Mouse (Mus musculus): ENCODE results near the gene Slc17a9.
A peak's percentile ranks its signal among the peaks of the same experiment; 100 is the strongest.
"Not testable (repeated sequence)": the region's sequence is repeated elsewhere in the genome, so short reads cannot be mapped to it uniquely, and the experiment has no call there.

The Slc17a9 gene

DNA sequence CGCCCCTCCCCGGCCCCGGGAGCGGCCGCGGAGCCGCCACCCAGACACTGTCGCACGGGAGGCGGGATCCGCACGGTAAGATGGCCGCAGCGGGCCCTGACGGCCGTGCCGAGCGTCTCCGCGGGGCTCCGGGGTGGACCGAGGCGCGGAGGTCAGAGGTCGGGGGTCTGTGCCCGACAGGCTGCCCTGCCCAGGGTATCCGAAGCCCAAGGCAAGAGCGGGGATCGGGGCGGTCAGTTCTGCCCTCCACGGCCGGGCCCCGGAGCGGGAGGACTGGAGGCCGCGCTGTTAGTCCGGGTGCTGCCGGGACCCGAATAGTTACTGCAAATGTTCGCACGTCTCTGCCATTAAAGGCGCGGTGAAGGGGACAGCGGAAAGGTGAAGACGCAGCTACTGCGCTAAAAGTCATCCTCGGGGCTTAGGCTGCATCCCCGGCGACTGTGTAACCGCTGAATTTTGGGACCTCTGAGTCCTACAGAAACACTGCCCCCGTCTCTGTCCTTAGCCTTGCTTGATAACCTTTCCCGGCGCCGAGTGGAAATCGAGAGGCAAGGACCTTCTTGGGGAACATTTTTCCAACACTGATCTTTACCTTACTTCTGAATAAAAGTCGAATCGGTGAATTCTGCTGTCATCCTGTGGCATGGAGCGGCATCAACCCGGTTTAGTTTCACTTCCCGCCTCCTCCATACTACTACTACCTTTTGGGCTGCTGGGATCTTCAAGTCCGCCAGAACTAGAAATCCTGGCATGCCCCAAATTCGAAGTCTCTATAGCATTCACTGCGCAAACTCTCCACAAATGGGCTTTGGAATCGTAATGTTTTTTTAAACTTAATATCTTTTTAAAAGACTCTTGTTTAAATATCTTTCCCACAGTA lies 14.5 kb upstream of the Slc17a9 start:
- no peak for DNase-seq (ENCODE audit: low read depth)

DNA sequence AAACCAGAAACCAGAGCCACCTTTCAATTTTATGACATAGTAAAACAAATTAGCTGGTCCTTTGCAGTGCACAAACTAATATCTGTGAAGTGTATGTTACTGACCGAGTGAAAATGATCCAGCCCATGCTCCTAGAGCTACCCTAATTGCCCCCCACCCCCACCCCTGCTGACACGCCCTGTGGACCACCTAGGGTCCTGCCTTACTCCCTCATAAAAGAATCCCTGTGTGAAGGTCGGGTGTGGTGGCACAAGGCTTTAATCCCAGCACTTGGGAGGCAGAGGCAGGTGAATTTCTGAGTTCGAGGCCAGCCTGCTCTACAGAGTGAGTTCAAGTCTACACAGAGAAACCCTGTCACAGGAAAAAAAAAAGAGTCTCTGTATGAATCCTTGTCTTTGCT lies 13.5 kb upstream of the Slc17a9 start:
- DNase-seq (ENCODE audit: low read depth), result no peak

DNA sequence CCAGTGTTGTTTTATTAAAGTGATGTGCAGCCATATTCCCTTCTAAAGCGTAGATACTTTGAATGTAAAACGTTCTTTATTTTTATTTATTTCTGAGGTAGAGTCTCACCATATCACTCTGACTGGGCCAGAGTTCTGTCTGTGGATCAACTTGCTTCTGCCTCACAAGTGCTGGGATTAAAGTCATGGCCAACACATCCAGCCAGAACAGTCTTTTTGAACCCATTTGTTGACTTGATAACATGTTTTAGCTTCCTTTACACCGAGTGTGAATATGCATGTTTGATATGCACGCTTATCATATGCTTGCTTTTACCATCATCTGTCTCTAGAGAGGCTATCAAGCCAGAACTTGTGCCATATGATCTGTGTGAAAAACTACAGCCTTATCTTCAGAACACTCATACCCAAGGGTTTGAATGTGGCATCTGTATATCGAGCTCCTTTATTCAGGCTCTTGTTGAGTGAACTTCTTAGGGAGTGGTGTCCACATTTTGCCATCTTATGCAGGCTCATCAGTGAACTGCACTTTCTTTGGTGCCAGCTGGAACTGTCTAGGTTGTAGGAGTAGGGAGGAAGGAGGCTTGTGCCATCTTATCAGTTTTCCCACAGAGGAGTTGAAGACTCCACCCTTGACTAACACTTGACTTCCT lies 12.9 kb upstream of the Slc17a9 start:
- no peak for DNase-seq (ENCODE audit: low read depth)

DNA sequence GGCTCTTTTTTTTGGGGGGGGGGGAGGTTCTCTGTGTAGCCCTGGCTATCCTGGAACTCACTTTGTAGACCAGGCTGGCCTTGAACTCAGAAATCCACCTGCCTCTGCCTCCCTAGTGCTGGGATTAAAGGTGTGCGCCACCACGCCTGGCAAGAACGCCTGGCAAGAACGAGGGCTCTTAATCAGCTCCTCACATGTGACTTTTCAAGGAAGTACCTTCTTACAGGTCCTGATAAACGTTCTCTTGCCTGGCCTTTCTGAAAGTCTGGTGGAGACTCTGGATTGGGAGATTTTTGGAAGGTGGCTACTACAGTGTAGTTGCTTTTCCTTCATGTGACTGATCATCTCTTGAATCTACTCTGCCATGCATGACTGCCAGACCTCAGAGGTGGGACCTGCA lies 2.3 kb upstream of the Slc17a9 start:
- not testable (repeated sequence) for DNase-seq (ENCODE audit: low read depth)

DNA sequence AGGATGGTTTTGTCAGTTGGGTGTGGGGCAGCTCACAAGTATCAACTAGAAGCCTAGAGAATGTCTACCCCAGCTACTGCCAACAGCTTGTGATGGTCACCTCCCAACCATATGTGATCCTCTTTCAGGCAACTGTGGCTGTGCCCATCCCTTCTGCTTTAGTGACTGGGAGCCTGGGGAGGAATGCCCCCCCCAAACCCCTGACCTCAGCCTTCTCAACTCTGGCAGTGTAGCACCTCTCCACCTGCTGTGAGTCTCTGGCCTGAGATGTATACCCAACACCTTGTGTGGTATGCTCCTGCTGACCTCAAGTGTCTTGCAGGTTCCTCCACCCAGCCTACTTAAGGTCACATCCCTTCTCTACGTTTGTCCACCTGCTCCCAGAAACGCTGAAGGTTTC lies 1.2 kb upstream of the Slc17a9 start:
- DNase-seq (ENCODE audit: low read depth), result no peak

DNA sequence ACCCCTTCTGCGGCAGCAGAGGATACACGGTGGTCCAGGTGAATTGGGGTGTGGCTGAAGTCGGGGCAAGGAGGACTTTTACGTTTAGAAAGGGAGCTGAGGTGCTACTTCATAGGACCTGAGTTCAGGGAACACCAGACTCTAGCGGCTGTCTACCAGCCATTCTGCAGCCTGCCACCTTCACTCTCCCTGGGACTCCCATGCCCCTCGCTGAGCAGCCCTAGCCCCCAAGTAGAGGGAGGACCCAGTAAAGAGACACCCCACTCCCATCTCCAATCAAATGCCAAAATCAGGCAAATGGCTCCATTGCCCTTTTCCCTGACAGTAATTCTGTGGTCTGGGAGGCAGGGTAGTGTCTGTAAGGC lies 333 bp downstream of the Slc17a9 start:
- no peak for DNase-seq (ENCODE audit: low read depth)

DNA sequence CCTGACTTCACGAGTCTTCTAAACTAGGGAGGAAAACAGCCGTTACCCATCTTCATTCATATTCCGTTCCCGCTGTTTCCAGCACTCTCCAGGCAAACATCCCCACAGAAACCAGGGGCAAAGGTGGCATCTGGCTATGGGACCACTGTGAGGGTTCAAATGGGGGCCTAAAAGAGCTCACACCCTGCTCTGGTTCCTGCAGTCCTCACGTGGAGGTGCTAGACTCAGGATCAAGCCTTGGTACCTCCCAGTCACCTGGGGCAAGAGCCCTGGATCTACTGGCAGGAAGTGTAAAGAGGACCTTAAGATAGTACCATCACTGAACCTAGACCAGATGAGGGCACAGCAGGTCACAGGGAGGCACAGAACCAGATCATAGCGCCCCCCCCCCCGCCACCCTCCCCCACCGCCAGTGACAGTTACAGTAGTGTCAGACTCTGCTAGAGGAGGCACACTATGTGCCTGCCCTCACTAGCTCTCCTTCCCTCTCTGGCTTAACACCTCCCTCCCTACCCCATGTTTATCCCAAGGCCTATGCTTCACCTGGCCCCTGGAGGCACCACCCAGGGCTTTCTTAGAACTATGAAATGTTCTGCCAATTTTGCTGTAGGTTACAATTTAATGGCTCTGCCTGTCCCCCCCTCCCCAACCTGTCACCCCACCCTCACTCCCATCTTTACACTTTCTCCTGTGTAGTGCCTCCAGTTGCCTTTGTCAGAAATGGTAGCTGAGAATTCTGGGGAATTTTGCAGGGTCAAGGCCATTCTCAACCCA lies 980 bp downstream of the Slc17a9 start:
- DNase-seq (ENCODE audit: low read depth), result no peak

DNA sequence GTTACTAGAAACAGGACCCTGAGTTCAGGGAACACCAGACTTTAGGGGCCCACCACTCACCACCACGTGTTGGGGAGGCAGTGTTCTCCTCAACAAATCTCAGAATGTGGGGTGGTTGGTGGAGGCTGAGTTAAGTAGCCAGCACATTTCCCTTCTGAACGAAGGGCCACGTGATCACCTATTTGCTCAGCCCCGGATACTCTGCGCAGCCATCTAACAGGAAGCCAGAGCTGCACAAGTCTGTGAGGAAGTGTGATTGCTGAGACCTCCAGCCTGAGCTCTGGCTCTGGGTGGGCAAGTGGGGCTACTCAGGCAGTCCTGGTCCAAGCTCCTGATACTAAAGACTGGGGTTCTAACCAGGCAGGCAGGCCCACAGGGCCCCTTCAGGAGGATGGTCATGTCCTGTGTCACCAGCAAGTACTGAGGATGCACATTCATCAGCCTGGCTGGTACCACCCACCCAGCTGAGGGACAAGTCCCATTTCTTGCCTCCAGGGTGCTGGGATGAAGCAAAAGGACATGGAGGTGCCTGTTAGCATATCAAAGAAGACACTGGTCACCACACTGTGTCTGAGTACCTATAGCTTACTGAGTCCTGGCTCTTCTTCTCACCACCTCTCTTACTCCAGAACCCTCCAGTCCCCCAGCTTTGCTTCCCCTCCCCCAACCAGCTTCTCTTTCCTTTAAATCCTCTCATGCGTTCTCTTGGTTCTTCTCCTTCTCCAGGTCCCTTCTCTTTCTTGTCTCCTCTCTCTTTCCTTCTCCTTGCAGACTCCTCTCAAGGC lies 1.8 kb downstream of the Slc17a9 start:
- peak; percentile 80 for DNase-seq (ENCODE audit: low read depth)

DNA sequence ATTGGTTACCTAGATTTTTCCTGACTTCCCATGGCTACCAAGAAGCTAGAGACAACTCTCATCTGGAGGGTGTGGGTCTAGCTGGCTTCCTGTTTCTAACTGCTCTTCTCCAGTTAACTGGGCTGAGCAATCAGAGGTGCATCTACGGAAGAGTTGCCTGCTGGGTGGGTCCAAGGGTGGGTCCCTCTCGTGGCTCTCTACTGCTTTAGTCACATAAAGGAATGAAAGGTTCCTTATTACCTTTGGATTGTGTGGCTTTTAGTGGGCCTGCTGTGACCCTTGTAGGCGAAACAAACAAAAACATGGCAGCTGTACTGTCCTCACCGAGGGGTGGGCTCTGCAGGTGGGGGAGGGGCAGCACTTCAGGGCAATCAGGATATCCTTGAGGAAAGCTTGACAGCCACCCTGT lies 2.6 kb downstream of the Slc17a9 start:
- no peak for DNase-seq (ENCODE audit: low read depth)

DNA sequence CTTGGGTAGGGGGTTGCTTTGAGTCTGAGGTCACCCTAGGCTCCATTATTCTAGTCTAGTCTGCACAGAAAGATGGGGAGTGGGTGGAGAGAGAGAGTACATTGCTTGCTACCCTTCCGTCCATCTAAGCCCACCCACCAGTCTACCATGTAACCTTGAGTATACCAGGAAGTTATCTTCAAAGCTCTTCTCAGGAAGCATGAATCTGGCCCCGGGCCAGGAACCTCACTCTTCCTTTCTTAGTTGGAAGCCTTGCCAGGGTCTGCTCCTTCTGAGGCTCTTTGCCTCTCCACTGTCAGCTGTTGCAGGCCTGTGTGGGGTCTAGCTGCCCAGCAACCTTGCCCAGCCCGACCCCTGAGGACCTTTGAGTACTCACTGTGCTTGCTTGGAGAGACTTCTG lies 6.0 kb downstream of the Slc17a9 start:
- DNase-seq (ENCODE audit: low read depth), result peak; percentile 85

DNA sequence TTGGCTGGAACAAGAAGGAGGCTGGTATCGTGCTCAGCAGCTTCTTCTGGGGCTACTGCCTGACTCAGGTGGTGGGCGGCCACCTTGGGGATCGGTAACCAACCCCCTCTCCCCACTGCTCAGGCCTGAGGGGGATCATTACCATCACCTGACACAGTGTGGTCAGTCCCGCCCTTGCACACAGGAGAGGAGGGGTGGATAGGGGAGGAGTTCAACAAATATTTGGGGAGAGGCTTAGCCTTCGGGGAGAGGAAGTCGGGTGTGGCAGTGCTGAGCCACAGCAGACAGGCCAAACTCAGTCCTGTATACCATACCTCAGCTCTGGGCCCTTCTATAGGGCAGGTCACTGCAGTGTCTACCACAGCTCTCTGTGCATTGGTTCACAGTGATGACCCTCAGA lies 6.9 kb downstream of the Slc17a9 start:
- DNase-seq (ENCODE audit: low read depth), result peak; percentile 43

DNA sequence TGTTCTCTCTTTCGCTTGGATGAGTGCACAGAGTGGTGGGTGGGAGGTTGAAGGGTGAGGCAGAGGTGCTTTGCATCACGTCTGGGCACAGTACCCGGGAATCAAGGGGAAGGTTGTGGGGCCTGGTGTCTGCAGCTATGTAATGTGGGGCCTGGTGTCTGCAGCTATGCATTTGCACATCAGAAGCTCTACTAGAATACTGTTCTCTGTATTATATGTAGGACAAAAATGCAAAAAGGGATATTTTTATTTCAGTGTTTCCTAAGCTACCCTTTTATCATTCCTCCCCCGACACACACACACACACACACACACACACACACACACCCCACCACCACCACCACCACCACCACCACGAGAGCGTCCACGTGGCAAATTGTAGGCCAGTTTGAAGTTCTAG lies 10.2 kb downstream of the Slc17a9 start:
- DNase-seq (ENCODE audit: low read depth), result no peak

DNA sequence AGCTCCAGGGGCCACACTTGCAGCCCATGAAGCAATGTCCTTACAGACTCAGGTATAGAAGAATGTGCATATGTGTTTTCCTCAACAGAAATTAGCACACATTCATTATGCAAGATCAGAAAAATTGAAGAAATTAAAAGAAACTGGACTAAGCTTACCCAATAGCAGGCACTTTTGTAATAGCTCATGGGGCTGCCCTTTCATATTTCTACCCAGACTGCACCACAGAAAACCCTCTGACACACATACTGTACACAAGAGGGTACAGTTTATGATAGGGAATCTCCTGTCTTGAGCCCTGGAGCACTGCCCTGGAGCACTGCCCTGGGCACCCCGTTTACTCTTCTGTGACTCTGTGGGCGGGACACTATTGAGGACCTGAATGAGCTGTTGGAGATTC lies 12.9 kb downstream of the Slc17a9 start:
- DNase-seq (ENCODE audit: low read depth), result no peak

DNA sequence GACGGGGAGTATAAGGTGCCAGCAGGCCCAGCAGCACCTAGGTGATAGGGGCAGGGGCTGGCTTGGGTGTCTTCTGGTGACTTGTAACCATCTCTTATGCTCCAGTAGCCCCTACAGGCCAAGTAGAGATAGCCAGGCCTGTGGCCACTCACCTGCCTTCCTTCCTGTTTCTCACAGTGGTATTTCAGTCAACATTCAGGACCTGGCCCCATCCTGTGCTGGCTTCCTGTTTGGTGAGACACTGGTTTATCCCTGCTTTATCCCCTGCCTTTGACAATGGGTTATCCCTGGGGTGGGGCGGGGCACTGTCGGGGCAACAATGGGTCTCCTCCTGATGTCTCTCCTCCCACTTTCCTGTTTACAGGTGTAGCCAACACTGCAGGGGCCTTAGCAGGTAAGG lies 15.3 kb downstream of the Slc17a9 start:
- peak; percentile 33 for DNase-seq (ENCODE audit: low read depth)

DNA sequence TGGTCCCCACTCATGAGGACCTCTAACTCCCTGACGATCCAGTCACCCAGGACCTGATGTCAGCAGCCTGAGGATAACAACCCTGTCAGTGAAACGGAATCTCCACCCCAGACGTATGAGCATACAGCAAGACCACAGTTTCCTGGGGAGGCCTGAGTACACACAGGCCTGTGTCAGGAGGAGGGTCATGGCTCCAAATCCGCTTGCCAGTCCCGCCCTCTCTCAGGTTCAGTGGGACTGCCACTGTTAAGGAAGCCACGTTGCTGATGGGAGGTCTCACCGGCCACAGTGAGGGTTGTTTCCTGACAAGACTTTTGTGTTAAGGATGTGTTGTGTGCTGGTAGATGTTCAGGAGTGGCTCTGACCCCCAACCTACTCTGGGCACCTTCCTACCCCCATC lies 16.4 kb downstream of the Slc17a9 start:
- DNase-seq (ENCODE audit: low read depth), result no peak

DNA sequence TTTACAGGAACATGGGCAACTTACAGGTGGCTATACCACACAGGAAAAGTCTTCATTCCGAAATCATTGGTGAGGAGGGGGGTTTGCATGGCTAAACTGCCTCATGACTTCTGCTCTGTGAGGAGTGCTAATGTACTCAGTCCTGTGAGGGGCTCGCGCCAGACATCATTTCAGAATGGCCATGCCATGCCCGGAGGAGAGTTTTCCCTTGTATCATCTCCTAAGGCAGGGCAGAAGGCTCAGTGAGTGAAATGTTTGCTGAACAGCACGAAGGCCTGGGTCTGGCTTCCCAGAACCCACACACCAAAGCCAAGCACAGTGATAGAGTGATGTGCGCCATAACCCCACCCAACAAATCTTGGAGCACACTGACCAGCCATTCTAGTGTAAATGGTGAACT lies 17.8 kb downstream of the Slc17a9 start:
- DNase-seq (ENCODE audit: low read depth), result no peak

DNA sequence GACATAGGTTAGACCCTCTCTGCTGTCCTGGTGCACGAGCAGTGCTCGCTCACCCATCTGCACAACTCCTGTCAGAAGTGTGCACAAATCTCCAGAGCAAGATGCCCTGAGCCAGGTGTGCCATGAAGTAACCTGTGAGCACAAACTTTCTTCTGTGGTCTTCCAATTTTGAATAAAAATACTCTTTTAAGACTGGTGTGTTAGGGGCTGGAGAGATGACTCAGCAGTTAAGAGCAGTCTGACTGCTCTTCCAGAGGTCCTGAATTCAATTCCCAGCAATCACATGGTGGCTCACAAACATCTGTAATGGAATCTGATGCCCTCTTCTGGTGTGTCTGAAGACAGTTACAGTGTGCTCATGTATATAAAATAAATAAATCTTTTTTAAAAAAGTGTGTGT lies 18.3 kb downstream of the Slc17a9 start:
- no peak for DNase-seq (ENCODE audit: low read depth)

DNA sequence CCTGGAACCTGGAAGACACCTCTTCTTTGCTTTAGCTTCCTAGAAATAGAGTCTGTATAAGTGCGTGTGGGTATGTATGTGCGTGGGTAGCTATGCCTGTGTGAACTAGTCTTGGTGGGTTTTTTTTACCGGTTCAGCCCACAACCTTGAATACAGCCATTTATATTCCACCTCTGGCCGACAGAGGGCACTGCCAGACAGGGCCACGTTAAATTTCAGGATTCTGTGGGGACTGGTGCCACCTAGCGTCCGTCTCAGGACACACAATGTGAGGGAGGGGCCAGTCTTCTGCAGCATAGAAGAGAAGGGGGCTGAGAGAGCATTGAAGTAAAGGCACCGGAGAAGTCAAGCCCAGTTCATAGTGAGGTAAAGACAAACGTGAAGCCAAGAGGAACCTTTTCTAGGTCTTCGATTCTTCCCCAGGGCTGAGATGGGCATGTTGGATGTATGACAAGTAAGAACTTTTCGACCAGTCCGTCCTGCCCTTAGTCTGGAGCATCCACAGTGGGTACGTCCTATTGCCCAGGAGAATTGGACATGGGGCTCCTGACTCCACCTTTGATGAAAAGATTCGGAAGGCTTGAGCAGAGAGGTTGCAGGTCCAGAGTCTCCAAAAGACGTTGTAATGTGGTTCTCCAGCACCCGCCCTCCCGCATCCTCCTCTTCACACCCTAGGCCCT lies 20.3 kb downstream of the Slc17a9 start:
- DNase-seq (ENCODE audit: low read depth), result peak; percentile 96

DNA sequence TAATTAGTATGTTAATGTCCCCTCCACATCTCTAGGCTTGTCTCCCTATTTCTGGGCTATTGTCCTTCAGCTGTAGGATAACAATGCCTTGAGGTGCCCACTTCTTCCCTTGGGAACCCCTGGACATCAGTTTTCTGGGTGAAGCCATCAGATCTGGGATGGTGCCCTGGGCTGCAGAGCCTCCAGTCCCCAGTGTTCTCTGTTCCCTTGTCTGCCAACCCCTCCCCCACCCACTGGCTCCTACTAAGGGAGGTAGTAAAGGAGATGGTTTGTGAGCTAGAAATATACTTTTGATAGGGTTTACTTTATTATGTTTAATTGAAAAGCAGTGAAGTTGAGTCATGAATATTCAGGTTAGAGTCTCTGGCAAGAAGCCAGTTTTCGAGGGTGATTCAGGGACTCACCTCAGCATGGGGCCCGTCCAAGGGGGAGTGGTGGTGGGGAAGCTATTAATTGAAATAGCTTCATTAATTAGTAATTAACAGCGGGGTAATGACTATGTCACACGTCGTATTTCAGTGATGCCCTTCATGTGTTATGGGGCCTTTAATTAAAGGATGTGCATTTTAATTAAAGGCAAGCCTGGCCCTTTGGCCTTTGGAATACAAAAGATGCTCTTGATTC lies 21.6 kb downstream of the Slc17a9 start:
- DNase-seq (ENCODE audit: low read depth), result no peak

DNA sequence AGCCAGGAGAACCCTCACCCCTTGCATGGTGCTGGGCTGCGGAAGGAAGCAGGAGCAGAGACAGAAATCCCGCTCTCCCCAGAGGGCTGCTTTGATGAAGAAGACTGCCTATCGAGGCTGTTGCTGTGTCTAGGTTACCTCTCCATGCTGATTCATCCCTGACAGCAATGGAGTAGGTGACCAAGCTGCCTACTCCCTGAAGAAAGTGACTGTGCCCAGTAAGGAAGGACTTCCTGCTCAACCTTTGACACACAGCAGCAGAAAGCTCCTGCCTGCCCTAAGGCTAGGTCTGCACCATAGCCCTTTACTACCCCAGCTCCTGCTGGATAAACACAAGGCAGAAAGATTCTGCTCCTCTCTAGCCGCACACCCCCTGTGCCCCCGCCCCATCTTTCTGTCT lies 23.8 kb downstream of the Slc17a9 start:
- no peak for DNase-seq (ENCODE audit: low read depth)

Measured in naive thymus-derived CD4-positive, alpha-beta T cell, adult 2 months (primary cell).